Mouse (Mus musculus) limb, embryonic 10.5 days (tissue): ENCODE measurements around the gene Zfp512b. TPM values are rescaled to one million over a fixed set of nuclear protein-coding genes. Genes with fewer than 3 reads are reported as not detected.

Experiments used
- DNase-seq: peaks from one replicate; pipeline ENCODE4 v3.0.0-alpha.2; 2017; ENCODE audit warnings: low spot score
- H3K27ac ChIP-seq: fragments of 300-500 bp; sonication (generic); 2 replicates; pipeline ENCODE4 v1.5.1; 2016; ENCODE audit warnings: mild to moderate bottlenecking
- H3K27me3 ChIP-seq: fragments of 300-500 bp; sonication (generic); 2 replicates; pipeline ENCODE4 v1.6.1; 2016; ENCODE audit warnings: low read depth, mild to moderate bottlenecking; ENCODE audit not compliant: poor library complexity, severe bottlenecking
- H3K36me3 ChIP-seq: fragments of 300-500 bp; sonication (generic); 2 replicates; pipeline ENCODE4 v1.6.1; 2016; ENCODE audit warnings: mild to moderate bottlenecking, moderate library complexity
- H3K4me1 ChIP-seq: fragments of 300-500 bp; sonication (generic); 2 replicates; pipeline ENCODE4 v1.6.1; 2016
- H3K4me3 ChIP-seq: fragments of 300-500 bp; sonication (generic); 2 replicates; pipeline ENCODE4 v1.5.1; 2016; ENCODE audit warnings: mild to moderate bottlenecking, moderate library complexity
- H3K9me3 ChIP-seq: fragments of 300-500 bp; sonication (generic); replicated peaks from 2 replicates; pipeline ENCODE4 v1.6.1; 2016; ENCODE audit warnings: mild to moderate bottlenecking
- WGBS: fragments of 180-500 bp; shearing (Covaris S2); methylation state at CpG from one replicate; pipeline ENCODE4 v1.1.7; 2016; 5-methylcytosine and 5-hydroxymethylcytosine counted together
- polyA plus RNA-seq: library from polyadenylated mRNA; unstranded; fragments of >200 nt; fragmentation: Nextera tagmentation; extraction: Ambion mirVana; gene quantifications from 2 replicates; pipeline ENCODE4 v1.2.1, GENCODE M21; 2016

Gene Zfp512b
- polyA plus RNA-seq, 1 experiment from 2014 or later = 57.7 TPM

DNA sequence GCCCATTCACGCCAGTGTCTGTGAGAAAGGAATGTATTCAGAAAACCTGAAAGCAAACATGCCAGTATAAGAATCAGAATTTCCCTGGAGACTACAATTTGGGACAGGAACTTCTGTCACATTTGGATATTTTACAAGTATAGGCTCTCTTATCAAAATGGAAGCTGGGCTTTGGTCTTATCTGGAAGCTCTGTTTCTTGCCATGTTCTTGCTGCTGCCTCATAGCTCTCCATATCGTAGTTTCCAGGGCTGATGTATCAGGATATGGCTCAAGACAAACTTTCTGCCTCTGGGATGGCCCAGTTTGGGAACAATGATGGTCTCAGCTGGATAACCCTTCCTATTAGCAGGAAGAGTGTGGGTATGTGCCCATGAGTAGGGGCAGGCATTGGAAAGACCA, 16.0 kb downstream of the Zfp512b start:
- whole genome bisulfite sequencing = 93% methylated on average over 2 of the region's 2 CpGs
- peaks cover 20% of the 10 kb centered on the region for H3K4me1 ChIP-seq
- no peaks in the 10 kb centered on the region for H3K27me3 ChIP-seq
- H3K36me3 ChIP-seq = peaks cover 20% of the 10 kb centered on the region
- H3K4me3 ChIP-seq = no peak overlapping the region
- DNase-seq = peak; percentile 19
- H3K9me3 ChIP-seq = no peaks in the 10 kb centered on the region
- H3K27ac ChIP-seq = no peak overlapping the region

DNA sequence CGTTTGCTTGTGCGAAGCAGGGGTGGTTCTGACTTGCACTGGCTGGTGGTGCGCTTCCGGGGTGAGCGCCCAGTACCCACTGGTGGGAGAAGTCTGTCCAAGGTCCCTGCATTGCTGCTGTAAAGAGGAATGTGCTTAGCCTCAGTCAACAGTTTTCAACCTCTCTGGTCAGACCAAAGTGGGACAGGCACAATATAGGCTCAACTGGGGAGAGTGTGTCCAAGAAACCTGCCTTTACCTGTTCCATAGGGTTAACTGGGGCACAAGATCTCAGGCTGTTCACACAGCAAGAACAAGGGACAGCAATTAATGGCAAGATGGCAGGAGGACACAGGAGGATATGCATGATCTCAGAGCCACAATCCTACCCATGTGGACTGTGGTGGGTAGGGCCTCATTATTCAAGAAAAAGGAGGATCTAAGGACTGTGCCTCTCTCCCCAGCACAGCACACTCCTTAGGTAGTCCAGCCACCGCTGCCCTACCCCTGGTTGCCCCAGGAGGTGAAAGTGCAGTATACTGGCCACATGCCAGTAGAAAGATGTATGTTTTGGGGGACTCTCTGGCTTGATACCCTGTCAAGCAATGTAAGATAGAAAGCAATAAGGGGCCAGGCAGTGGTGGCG, 17.6 kb downstream of the Zfp512b start:
- Histone ChIP-seq H3K27me3 (no peaks in the 10 kb centered on the region), H3K36me3 (peaks cover 20% of the 10 kb centered on the region), H3K4me3 (no peak overlapping the region), H3K9me3 (no peaks in the 10 kb centered on the region), H3K4me1 (peaks cover 8% of the 10 kb centered on the region), H3K27ac (no peak overlapping the region)
- WGBS = 94% methylated on average over 7 of the region's 7 CpGs
- peak; percentile 15 for DNase-seq

DNA sequence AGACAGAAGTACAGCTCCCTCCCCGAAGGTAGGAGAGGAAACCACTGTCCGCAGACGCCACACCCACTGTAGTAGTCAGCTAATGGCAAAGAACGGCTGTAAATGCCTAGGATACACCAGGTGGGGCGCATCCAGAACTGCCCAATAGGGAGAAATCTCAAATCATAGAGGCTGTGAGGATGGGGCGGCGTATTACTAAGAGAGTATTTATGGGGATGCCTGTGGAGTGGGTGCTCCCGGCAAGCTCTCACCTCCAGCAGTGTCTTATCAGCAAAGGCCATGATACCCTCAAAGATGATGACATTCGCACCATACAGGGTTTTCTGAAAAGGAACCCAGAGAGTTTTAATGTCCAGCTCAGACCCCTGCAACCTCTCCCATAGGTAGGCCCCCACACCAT, 18.6 kb downstream of the Zfp512b start:
- DNase-seq = peak; percentile 22
- H3K36me3 ChIP-seq = peaks cover 20% of the 10 kb centered on the region
- no peak overlapping the region for H3K27ac ChIP-seq
- no peaks in the 10 kb centered on the region for H3K27me3 ChIP-seq
- WGBS = 91% methylated on average over 9 of the region's 9 CpGs
- H3K9me3 ChIP-seq = no peaks in the 10 kb centered on the region
- peaks cover 3% of the 10 kb centered on the region; the same call in 1 of the 2 replicates for H3K4me1 ChIP-seq
- H3K4me3 ChIP-seq = no peak overlapping the region

DNA sequence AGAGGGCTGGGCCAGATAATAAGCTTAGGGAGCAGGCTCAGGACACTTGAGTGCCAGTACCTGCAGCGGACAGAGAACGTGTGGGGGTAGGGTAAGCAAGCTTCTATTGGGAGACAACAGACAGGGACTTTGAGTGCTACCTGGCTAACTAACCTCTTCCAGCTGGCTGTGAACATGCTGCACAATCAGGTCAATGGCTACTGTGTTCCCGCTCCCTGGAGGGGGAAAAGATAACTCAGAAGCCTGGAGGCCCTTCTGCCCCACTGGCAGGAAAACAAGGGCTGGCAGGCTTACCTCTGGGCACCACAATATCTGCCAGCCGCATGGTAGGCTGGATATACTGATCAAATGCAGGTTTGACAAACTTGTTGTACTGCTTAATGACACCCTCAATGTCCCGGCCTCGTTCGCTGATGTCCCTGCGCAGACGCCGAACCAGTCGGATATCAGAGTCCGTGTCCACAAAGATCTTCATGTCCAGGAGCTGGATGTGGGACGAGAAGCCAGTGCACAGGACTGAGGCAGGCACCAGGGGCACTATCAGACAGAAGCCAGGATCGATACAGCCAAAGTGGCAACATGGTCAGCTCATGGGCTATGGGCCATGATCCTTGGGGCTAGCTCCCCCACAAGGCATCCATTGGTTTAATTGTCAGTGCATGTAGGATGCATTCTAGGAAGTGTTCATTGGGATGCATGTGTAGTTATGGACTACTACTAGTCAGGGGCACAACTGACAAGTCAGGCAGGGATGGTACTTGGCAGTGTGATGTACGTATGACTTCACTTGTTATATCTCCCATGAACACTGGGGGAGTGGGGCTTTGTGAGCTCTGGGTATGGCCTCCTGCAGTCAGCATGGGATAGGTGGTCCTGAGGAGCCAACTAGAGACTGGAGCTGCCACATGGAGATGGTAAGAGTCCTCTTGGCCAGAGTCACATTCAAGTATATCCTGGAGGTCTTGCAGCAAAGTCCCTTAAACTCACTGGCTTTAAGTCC, 19.4 kb downstream of the Zfp512b start:
- H3K4me3 ChIP-seq = no peak overlapping the region
- peaks cover 3% of the 10 kb centered on the region; the same call in 1 of the 2 replicates for H3K4me1 ChIP-seq
- no peak for DNase-seq
- peaks cover 20% of the 10 kb centered on the region for H3K36me3 ChIP-seq
- WGBS = 93% methylated on average over 15 of the region's 15 CpGs
- H3K27me3 ChIP-seq = no peaks in the 10 kb centered on the region
- H3K27ac ChIP-seq = no peak overlapping the region
- no peaks in the 10 kb centered on the region for H3K9me3 ChIP-seq

GRCm38 (mm10) chr2:181571941-181572670, 20.5 kb downstream of the Zfp512b start:
- H3K4me3 ChIP-seq = no peak overlapping the region
- H3K9me3 ChIP-seq = no peaks in the 10 kb centered on the region
- H3K36me3 ChIP-seq = peaks cover 20% of the 10 kb centered on the region
- no peak for DNase-seq
- 89% methylated on average over 11 of the region's 11 CpGs for WGBS
- peaks cover 3% of the 10 kb centered on the region; the same call in 1 of the 2 replicates for H3K4me1 ChIP-seq
- no peak overlapping the region for H3K27ac ChIP-seq
- H3K27me3 ChIP-seq = no peaks in the 10 kb centered on the region

GRCm38 (mm10) chr2:181570921-181571595, 21.5 kb downstream of the Zfp512b start:
- peaks cover 20% of the 10 kb centered on the region for H3K36me3 ChIP-seq

DNA sequence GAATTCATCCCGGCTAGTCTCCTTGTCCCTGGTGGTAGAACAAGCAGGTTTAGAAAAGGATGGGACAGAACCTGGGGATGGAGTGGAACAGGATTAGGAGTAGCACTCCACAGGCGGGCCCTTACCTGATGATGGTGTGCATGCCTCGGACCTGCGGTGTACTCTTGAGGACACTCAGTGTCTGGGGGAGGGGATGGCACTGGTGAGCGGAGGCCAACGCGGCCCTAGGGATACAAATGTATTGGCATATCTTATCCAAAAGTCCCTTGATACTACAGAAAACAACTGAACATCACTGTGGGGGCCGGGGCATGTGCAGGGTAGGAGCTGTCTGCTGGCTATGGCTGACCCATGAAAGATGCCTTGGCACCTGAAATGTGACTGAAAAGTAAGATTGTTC, 22.2 kb downstream of the Zfp512b start:
- Histone ChIP-seq H3K4me1 (peaks cover 3% of the 10 kb centered on the region; the same call in 1 of the 2 replicates), H3K27me3 (no peaks in the 10 kb centered on the region), H3K9me3 (no peaks in the 10 kb centered on the region), H3K4me3 (no peak overlapping the region), H3K36me3 (peaks cover 20% of the 10 kb centered on the region), H3K27ac (no peak overlapping the region)
- peak; percentile 26 for DNase-seq
- WGBS = 91% methylated on average over 8 of the region's 8 CpGs

More at GRCm38 (mm10) chr2:181570921-181571595, 21.5 kb downstream of the Zfp512b start:
- WGBS = 72% methylated on average over 6 of the region's 6 CpGs
- Histone ChIP-seq H3K27me3 (no peaks in the 10 kb centered on the region), H3K4me1 (peaks cover 3% of the 10 kb centered on the region; the same call in 1 of the 2 replicates), H3K4me3 (no peak overlapping the region), H3K27ac (no peak overlapping the region), H3K9me3 (no peaks in the 10 kb centered on the region)
- peak; percentile 26 for DNase-seq

DNA sequence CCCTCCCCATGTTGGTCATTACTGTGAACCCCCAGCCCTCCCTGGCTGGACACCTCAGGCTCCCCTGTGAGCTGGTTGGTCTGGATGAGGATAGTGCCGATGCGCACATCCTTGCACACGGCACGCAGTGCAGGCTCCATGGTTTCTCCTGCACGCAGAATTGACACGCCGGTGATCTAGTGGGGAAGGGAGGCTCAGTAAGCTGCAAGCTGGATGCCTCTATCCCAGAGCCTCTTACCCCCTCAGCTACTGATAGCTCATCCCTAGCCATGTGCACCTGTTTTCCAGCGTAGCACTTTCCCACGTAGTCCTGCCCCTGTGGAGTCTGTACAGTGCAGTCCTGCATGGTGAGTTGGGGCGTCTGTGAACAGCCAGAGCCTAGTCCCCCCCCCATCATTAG, 22.7 kb downstream of the Zfp512b start:
- peak; percentile 25 for DNase-seq
- WGBS = 94% methylated on average over 10 of the region's 10 CpGs

DNA sequence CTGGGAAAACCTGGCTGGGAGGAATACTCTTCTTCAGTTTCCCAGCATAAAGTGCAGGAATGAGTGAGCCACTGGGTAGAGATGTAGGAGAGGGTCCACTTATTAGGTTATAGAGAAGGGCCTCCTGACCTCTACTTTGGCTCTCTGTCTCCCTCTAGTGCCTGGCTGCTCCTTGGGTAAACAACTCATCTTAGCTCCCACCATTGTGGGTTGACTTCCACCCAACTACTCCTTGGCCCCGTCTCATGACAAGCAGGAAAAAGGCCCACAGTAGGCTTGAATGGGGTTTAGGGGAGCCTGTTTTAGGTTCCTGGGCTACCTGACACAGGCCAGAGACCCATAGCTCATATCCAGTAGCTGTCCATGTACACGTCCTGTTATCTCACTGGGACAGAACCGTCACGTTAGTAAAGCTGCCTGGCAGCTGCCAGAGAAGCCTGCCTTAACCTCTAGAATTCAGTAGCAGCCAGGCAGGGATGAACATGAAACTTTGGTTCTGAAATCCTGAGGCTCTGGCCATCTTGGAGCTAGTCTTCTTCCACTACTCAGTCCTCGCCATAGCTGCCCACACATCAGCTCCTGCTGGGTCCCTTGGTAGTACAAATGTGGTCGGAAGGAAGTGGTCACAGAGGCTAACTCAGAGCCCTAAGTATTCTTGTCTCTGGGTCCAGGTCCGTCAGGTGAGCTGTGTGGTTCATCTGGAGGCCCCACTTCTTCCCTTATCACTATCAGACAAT, 24.2 kb downstream of the Zfp512b start:
- 81% methylated on average over 7 of the region's 7 CpGs for WGBS
- H3K4me1 ChIP-seq = peaks cover 3% of the 10 kb centered on the region; the same call in 1 of the 2 replicates
- no peak overlapping the region for H3K4me3 ChIP-seq
- no peaks in the 10 kb centered on the region for H3K27me3 ChIP-seq
- H3K9me3 ChIP-seq = no peaks in the 10 kb centered on the region
- no peak overlapping the region for H3K27ac ChIP-seq
- H3K36me3 ChIP-seq = peaks cover 8% of the 10 kb centered on the region; the same call in 1 of the 2 replicates
- peak; percentile 38 for DNase-seq

More for the DNA sequence above, 22.7 kb downstream of the Zfp512b start:
- H3K9me3 ChIP-seq = no peaks in the 10 kb centered on the region
- no peaks in the 10 kb centered on the region for H3K27me3 ChIP-seq
- H3K4me1 ChIP-seq = peaks cover 3% of the 10 kb centered on the region; the same call in 1 of the 2 replicates
- peaks cover 20% of the 10 kb centered on the region for H3K36me3 ChIP-seq
- H3K27ac ChIP-seq = no peak overlapping the region
- no peak overlapping the region for H3K4me3 ChIP-seq

- no peak overlapping the region for H3K27ac ChIP-seq
Measured at GRCm38 (mm10) chr2:181567338-181567737, 25.3 kb downstream of the Zfp512b start.

DNA sequence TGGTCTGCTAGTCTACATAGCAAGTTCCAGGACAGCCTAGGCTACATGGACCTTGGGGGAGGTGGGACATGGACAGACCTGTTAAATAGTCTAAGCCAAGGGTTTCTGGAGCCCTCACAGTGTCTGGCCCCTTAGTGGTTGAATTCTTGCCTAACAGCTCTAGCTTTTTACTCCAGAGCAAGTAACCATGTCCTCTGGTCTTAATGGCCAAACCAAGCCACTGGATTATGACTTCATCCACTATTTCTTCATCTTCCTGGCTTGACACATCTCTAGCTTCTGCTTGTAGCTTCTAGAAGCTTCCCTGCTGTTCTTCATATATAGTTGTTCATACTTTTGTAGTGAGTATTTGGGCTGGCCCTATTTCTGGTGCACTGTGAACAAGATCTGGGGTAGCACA, 38.8 kb downstream of the Zfp512b start:
- Histone ChIP-seq H3K36me3 (peaks cover 61% of the 10 kb centered on the region), H3K27ac (no peak overlapping the region), H3K4me1 (no peaks in the 10 kb centered on the region), H3K4me3 (no peak overlapping the region), H3K9me3 (no peaks in the 10 kb centered on the region), H3K27me3 (no peaks in the 10 kb centered on the region)
- no peak for DNase-seq

More at GRCm38 (mm10) chr2:181567338-181567737, 25.3 kb downstream of the Zfp512b start:
- Histone ChIP-seq H3K4me1 (peaks cover 3% of the 10 kb centered on the region; the same call in 1 of the 2 replicates), H3K36me3 (no peaks in the 10 kb centered on the region; the same call in 1 of the 2 replicates), H3K9me3 (no peaks in the 10 kb centered on the region), H3K27me3 (no peaks in the 10 kb centered on the region), H3K4me3 (no peak overlapping the region)
- no peak for DNase-seq
- WGBS = 85% methylated on average over 3 of the region's 3 CpGs
